Mouse (Mus musculus): ENCODE measurements around the gene Cep44.

Gene Cep44

GRCm38 (mm10) chr8:56550558-56551360 is at the start of gene Cep44, which contains the start of gene Fbxo8:
TSS of gene Cep44 (minus strand) at chr8:56551047.
TSS of gene Fbxo8 (plus strand) at chr8:56551090.
- DNase-seq, result peak; percentile 76 to 82

GRCm38 (mm10) chr8:56591502-56591901 is 40.7 kb upstream of the Cep44 start:
- DNase-seq, result no peak

GRCm38 (mm10) chr8:56591084-56591483 is 40.2 kb upstream of the Cep44 start:
- no peak for DNase-seq

GRCm38 (mm10) chr8:56589004-56589403 is 38.2 kb upstream of the Cep44 start:
- no peak for DNase-seq

- peak in 1 of 2 experiments; percentile 6 for DNase-seq
These were observed 32.0 kb upstream of the Cep44 start for GRCm38 (mm10) chr8:56582841-56583240.

GRCm38 (mm10) chr8:56580918-56581317 is 30.1 kb upstream of the Cep44 start:
- DNase-seq, result no peak

GRCm38 (mm10) chr8:56566856-56567255 is 16.0 kb upstream of the Cep44 start:
- DNase-seq, result no peak

GRCm38 (mm10) chr8:56564399-56565047 is 13.7 kb upstream of the Cep44 start:
- DNase-seq, result peak; percentile 34 to 52

- no peak for DNase-seq
These were observed 1.8 kb upstream of the Cep44 start for GRCm38 (mm10) chr8:56552551-56553103.

- peak; percentile 18 to 20 for DNase-seq
These were observed 1.2 kb upstream of the Cep44 start for GRCm38 (mm10) chr8:56552045-56552444.

- peak; percentile 92 to 94 for DNase-seq
These were observed 560 bp upstream of the Cep44 start for GRCm38 (mm10) chr8:56551361-56551852.

GRCm38 (mm10) chr8:56547866-56548265 is 3.0 kb downstream of the Cep44 start:
- DNase-seq, result no peak

GRCm38 (mm10) chr8:56540706-56541105 is 10.1 kb downstream of the Cep44 start:
- no peak for DNase-seq

- DNase-seq, result peak; percentile 19 to 64
These were observed 20.5 kb downstream of the Cep44 start for GRCm38 (mm10) chr8:56530359-56530758.

- DNase-seq, result no peak
These were observed 22.0 kb downstream of the Cep44 start for GRCm38 (mm10) chr8:56528869-56529268.

- DNase-seq, result no peak
These were observed 29.8 kb downstream of the Cep44 start for GRCm38 (mm10) chr8:56521051-56521450.

GRCm38 (mm10) chr8:56520249-56520648 is 30.6 kb downstream of the Cep44 start:
- DNase-seq, result no peak

GRCm38 (mm10) chr8:56518848-56519247 is 32.0 kb downstream of the Cep44 start:
- no peak for DNase-seq

GRCm38 (mm10) chr8:56508952-56509479 is 41.8 kb downstream of the Cep44 start:
- DNase-seq, result no peak

GRCm38 (mm10) chr8:56508318-56508951 is 42.4 kb downstream of the Cep44 start:
- DNase-seq, result no peak

GRCm38 (mm10) chr8:56501911-56502310 is 48.9 kb downstream of the Cep44 start:
- no peak for DNase-seq

GRCm38 (mm10) chr8:56489496-56489895 is 61.4 kb downstream of the Cep44 start:
- DNase-seq, result no peak

GRCm38 (mm10) chr8:56486006-56486405 is 64.8 kb downstream of the Cep44 start:
- DNase-seq, result no peak

Measured in kidney, adult 8-10 months (tissue).